Mouse (Mus musculus): ENCODE data around the gene Gm10392. TPM values are rescaled to one million over a fixed set of nuclear protein-coding genes. Genes with fewer than 3 reads are reported as not detected.
A peak's percentile ranks its signal among the peaks of the same experiment; 100 is the strongest.

Gm10392 gene
- total and polyA plus RNA-seq, 2 experiments from 2014 or later, result not detected

- 6% methylated on average over 25 of the region's 25 CpGs for WGBS
- no peak for DNase-seq (ENCODE audit: low spot score)
- Histone ChIP-seq H3K4me3 (ENCODE audit: low read depth, low read length) (no peak overlapping the region), H3K27ac (ENCODE audit: low read depth, low read length) (no peak overlapping the region), H3K4me2 (ENCODE audit: low read depth, low read length, poor library complexity, severe bottlenecking) (no peak overlapping the region), H3K9me3 (ENCODE audit: low read length) (no peaks in the 10 kb centered on the region), H3K9ac (replicated peaks; ENCODE audit: low read length, poor library complexity, severe bottlenecking) (no peak overlapping the region), H3K27me3 (ENCODE audit: insufficient read depth, low read length) (peaks cover 27% of the 10 kb centered on the region), H3K4me1 (ENCODE audit: insufficient read depth, low read length) (peaks cover 5% of the 10 kb centered on the region; the same call in 1 of the 2 replicates), H3K36me3 (ENCODE audit: insufficient read depth, low read length) (peaks cover 14% of the 10 kb centered on the region)
- ATAC-seq (ENCODE audit: low FRiP score), result peak; percentile 21; the same call in 1 of the 2 replicates
- TF ChIP-seq CTCF (IDR thresholded peaks at IDR 0.05), result peak; percentile 49
These were observed 51.8 kb downstream of the Gm10392 start for GRCm38 (mm10) chr11:77467157-77467556.

Other genes with a start within 250 kb of the Gm10392 start
- gene Coro6, start 56.8 kb downstream of the Gm10392 start, total RNA-seq (2014; rRNA removed), result 1.1 and 2.2 TPM in 2 replicates
- 0.65 and 0.70 TPM in 2 replicates for gene Coro6, start 56.8 kb downstream of the Gm10392 start, polyA plus RNA-seq (2015; fragmentation: Nextera tagmentation; extraction: Ambion mirVana)
- 70.3 and 75.5 TPM in 2 replicates for gene Ankrd13b, start 29.5 kb downstream of the Gm10392 start, total RNA-seq (2014; rRNA removed)
- gene Ankrd13b, start 29.5 kb downstream of the Gm10392 start, polyA plus RNA-seq (2015; fragmentation: Nextera tagmentation; extraction: Ambion mirVana), result 41.5 and 43.6 TPM in 2 replicates
- gene Git1, start 25.6 kb downstream of the Gm10392 start, total RNA-seq (2014; rRNA removed), result 111 and 143 TPM in 2 replicates
- 18.5 and 19.6 TPM in 2 replicates for gene Git1, start 25.6 kb downstream of the Gm10392 start, polyA plus RNA-seq (2015; fragmentation: Nextera tagmentation; extraction: Ambion mirVana)
- gene Abhd15, start 4.1 kb downstream of the Gm10392 start, total RNA-seq (2014; rRNA removed), result 3.6 and 4.2 TPM in 2 replicates
- gene Abhd15, start 4.1 kb downstream of the Gm10392 start, polyA plus RNA-seq (2015; fragmentation: Nextera tagmentation; extraction: Ambion mirVana), result 1.6 and 1.8 TPM in 2 replicates
- gene Trp53i13, start 3.2 kb downstream of the Gm10392 start, total RNA-seq (2014; rRNA removed), result 7.5 and 7.8 TPM in 2 replicates
- 11.4 and 11.5 TPM in 2 replicates for gene Trp53i13, start 3.2 kb downstream of the Gm10392 start, polyA plus RNA-seq (2015; fragmentation: Nextera tagmentation; extraction: Ambion mirVana)
- 69.7 and 85.1 TPM in 2 replicates for gene Taok1, start 88.6 kb upstream of the Gm10392 start, total RNA-seq (2014; rRNA removed)
- 28.0 and 32.6 TPM in 2 replicates for gene Taok1, start 88.6 kb upstream of the Gm10392 start, polyA plus RNA-seq (2015; fragmentation: Nextera tagmentation; extraction: Ambion mirVana)
- 42.9 and 46.3 TPM in 2 replicates for gene Nufip2, start 167.0 kb upstream of the Gm10392 start, total RNA-seq (2014; rRNA removed)
- 3.0 and 5.3 TPM in 2 replicates for gene Nufip2, start 167.0 kb upstream of the Gm10392 start, polyA plus RNA-seq (2015; fragmentation: Nextera tagmentation; extraction: Ambion mirVana)
- not detected in 2 replicates for gene Cryba1, start 206.1 kb upstream of the Gm10392 start, total RNA-seq (2014; rRNA removed)
- 0.21 TPM in 1 of 2 replicates, not detected in the other for gene Cryba1, start 206.1 kb upstream of the Gm10392 start, polyA plus RNA-seq (2015; fragmentation: Nextera tagmentation; extraction: Ambion mirVana)
- 74.2 and 82.0 TPM in 2 replicates for gene Myo18a, start 244.0 kb upstream of the Gm10392 start, total RNA-seq (2014; rRNA removed)
- 30.4 and 35.0 TPM in 2 replicates for gene Myo18a, start 244.0 kb upstream of the Gm10392 start, polyA plus RNA-seq (2015; fragmentation: Nextera tagmentation; extraction: Ambion mirVana)

All from midbrain, postnatal 0 days (tissue).